Mouse (Mus musculus) left cerebral cortex, adult 2 months (tissue): Measurements from ENCODE around the gene Clec2g. TPM values are rescaled to one million over a fixed set of nuclear protein-coding genes. Genes with fewer than 3 reads are reported as not detected.
A peak's percentile ranks its signal among the peaks of the same experiment; 100 is the strongest.
"Not testable (repeated sequence)": the region's sequence is repeated elsewhere in the genome, so short reads cannot be mapped to it uniquely, and the experiment has no call there.

Experiments
- DNase-seq, 2 experiments: peaks; one replicate each; pipeline ENCODE4 v3.0.0; 2021 to 2022; ENCODE audit warnings: low spot score in 2 of 2, mixed read lengths in 1 of 2; ENCODE audit errors: extremely low spot score in 1 of 2
- H3K27ac ChIP-seq: fragments of 200-600 bp; 2 replicates; pipeline ENCODE4 v1.8.1; 2022
- H3K4me3 ChIP-seq: fragments of 200-600 bp; 2 replicates; pipeline ENCODE4 v1.8.1; 2022
- CTCF ChIP-seq: fragments of 200-600 bp; IDR thresholded peaks from 2 replicates; pipeline ENCODE4 v1.8.1; 2022; ENCODE audit warnings: antibody characterized with exemption, mild to moderate bottlenecking, moderate library complexity
- intact Hi-C: fragments of 180-260 bp; cut with DNase I; formaldehyde crosslinking; loops from one replicate; pipeline ENCODE4 v1.15.1; 2025
- long read RNA-seq, 2 experiments: library from polyadenylated mRNA; stranded (forward); transcript quantifications; one replicate each; pipeline ENCODE4 v2.0.0; 2021; ENCODE audit warnings: borderline mapping rate in 2 of 2
- total RNA-seq, 2 experiments: library from RNA; stranded (reverse); gene quantifications; 2 replicates each; pipeline ENCODE4 v1.2.3; 2021

Clec2g gene
- total RNA-seq, result under 1 TPM in 1 of 2 experiments, not detected in 1; 0.52 TPM
- long read RNA-seq, experiment 1, result 0 reads
- long read RNA-seq, experiment 2, result 0 reads

GRCm38 (mm10) chr6:128934081-128934480 is at the start of gene Clec2g:
Gene Clec2g (plus strand): TSS chr6:128934381.
- DNase-seq, H3K4me3 ChIP-seq, intact Hi-C loops, H3K27ac ChIP-seq: not testable (repeated sequence)

GRCm38 (mm10) chr6:128887091-128887790 is 46.9 kb upstream of the Clec2g start, which contains the start of gene Clec2i:
Gene Clec2i (plus strand): TSS chr6:128887588.
- H3K27ac ChIP-seq, intact Hi-C loops, H3K4me3 ChIP-seq: not testable (repeated sequence)
- DNase-seq, result peak; percentile 27 to 33

- H3K4me3 ChIP-seq, result no peak overlapping the region
- DNase-seq, result no peak
- H3K27ac ChIP-seq, result no peak overlapping the region
- intact Hi-C loops, result no loop called here
- TF ChIP-seq CTCF, result no peak
Measured at GRCm38 (mm10) chr6:128888834-128889233, 45.3 kb upstream of the Clec2g start.

GRCm38 (mm10) chr6:128890948-128891355 is 43.2 kb upstream of the Clec2g start, which contains the start of gene BC035044:
Gene BC035044 (minus strand): TSS chr6:128891126.
- TF ChIP-seq CTCF, result no peak
- intact Hi-C loops, result loop anchor here (1.0 to 10.0 kb wide), 2 partner anchors 80 to 294 kb away; partner anchors contain the start of gene Clec2d
- no peak for DNase-seq
- H3K27ac ChIP-seq, result no peak within 1 kb of the TSS
- no peak within 1 kb of the TSS for H3K4me3 ChIP-seq

GRCm38 (mm10) chr6:128895404-128896001 is 38.7 kb upstream of the Clec2g start:
- Histone ChIP-seq H3K27ac (no peak overlapping the region), H3K4me3 (no peak overlapping the region)
- DNase-seq, result no peak
- no peak for TF ChIP-seq CTCF
- intact Hi-C loops, result loop anchor here (10.0 kb wide), 1 partner anchor 289 kb away; the partner anchor contains the start of gene Clec2d

GRCm38 (mm10) chr6:128900044-128900443 is 34.1 kb upstream of the Clec2g start:
- no peak for TF ChIP-seq CTCF
- Histone ChIP-seq H3K27ac (no peak overlapping the region), H3K4me3 (no peak overlapping the region)
- intact Hi-C loops, result no loop called here
- no peak for DNase-seq

- DNase-seq, H3K27ac ChIP-seq, H3K4me3 ChIP-seq, intact Hi-C loops: not testable (repeated sequence)
Measured at GRCm38 (mm10) chr6:128900796-128901552, 33.2 kb upstream of the Clec2g start.

GRCm38 (mm10) chr6:128913598-128914254 is 20.5 kb upstream of the Clec2g start:
- no peak for TF ChIP-seq CTCF
- Histone ChIP-seq H3K4me3 (no peak overlapping the region), H3K27ac (no peak overlapping the region)
- no peak for DNase-seq
- intact Hi-C loops, result no loop called here

GRCm38 (mm10) chr6:128917322-128917721 is 16.9 kb upstream of the Clec2g start:
- TF ChIP-seq CTCF, result no peak
- Histone ChIP-seq H3K4me3 (no peak overlapping the region), H3K27ac (no peak overlapping the region)
- no peak for DNase-seq
- intact Hi-C loops, result no loop called here

- intact Hi-C loops, result no loop called here
- DNase-seq, result no peak
Measured at GRCm38 (mm10) chr6:128933050-128933449, 1.1 kb upstream of the Clec2g start.

GRCm38 (mm10) chr6:128935889-128936665 is 1.9 kb downstream of the Clec2g start:
- H3K4me3 ChIP-seq, H3K27ac ChIP-seq, DNase-seq, intact Hi-C loops: not testable (repeated sequence)

More at GRCm38 (mm10) chr6:128933050-128933449, 1.1 kb upstream of the Clec2g start:
- no peak overlapping the region for H3K27ac ChIP-seq
- H3K4me3 ChIP-seq, result no peak overlapping the region
- TF ChIP-seq CTCF, result no peak
